Mouse (Mus musculus): ENCODE results near the gene Ubap2.

GRCm38 (mm10) chr4:41284087-41284486 lies 9.1 kb upstream of the Ubap2 start:
- TF ChIP-seq CTCF (conservative IDR thresholded peaks at IDR 0.05; ENCODE audit: insufficient read depth, insufficient read length, low read depth, low read length) (no peak), POLR2A (IDR thresholded peaks at IDR 0.05; ENCODE audit: low read depth, low read length) (no peak)

All from kidney, adult 2 months (tissue).